Mouse (Mus musculus) lung, postnatal 4 days (tissue): ENCODE results near the gene Socs1.
"Not testable (repeated sequence)": the region's sequence is repeated elsewhere in the genome, so short reads cannot be mapped to it uniquely, and the experiment has no call there.

ENCODE experiments used
- DNase-seq, 2 experiments: peaks; one replicate each; pipeline ENCODE4 v3.0.0; 2021

Socs1 gene

DNA sequence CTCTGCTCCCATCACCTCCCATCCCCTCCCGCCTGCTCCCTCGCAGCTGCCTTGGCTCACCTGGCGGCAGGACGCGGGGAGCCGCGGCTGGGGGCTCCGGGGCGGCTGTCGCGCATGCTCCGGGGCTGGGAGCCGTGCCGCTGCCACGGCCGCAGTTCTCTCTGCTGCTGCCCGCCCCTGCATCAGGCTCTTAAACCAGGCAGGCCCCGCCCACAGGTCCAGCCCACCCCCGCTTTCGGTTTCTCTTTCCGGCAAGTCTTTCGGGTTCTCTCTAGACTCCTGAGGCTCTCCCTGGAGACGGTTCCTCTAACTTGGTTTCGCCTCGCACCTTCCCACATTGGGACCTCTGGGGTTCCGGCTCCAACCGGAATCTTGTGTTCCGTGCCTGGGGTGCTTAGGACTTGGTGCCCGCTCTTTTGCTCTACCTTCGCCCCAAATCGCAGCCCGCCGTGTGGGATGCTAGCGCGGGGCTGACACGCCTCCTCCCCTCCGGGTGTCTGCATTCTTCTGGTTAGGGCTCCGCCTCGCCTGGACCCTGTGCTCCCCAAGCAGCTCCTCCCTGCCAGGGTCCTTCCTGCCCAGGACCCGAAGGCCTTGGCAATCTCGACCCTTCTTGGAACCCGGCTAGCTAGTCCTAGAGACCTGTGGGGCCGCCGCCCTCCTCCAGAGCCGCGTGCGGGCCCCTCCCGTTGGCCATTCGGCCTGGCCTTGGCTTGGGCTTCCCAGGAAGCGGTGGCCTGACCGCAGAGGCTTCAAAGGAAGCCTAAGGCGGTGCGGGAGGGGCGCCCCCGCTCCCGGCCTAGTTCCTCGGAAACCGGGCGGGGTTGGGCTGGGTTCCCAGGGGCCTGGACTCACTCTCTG, at the start of gene Socs1:
TSS of gene Socs1 (minus strand) at position 166 of the 861 bp plus-strand sequence.
- peak; percentile 94 to 95 for DNase-seq

DNA sequence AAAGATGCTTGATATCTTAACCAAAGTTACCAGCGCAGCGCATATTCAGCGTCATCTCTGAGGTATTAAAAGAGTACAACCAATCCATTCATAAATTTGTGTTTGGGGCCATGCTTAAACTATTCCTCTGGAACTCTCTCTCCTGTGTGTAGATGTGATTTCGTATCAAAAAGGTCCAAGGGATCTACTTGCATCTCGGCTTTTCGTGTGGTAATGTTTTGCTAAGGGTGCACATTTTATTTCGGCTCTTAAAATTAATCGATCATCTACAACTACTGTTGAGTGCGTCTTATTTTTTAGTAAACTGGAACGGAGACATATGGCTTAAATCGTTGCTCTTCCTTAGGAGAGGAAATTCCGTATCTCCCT, 49.2 kb upstream of the Socs1 start:
- DNase-seq: no peak

DNA sequence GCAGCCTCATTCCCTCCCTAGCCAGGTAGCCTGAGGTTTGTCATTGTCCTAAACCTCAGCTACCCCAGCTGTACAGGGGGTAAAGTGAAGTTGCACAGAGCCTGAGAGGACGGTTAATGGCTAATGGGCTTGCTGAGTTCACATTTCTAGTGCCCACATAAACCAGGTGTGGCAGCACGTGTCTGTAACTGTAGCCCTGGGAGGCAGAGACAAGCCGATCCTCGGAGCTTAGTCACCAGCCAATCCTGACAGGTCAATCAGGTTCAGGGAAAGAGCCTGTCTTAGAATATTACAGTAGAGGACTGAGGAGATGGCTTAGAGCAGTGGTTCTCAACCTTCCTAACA, 43.1 kb upstream of the Socs1 start:
- DNase-seq: no peak

DNA sequence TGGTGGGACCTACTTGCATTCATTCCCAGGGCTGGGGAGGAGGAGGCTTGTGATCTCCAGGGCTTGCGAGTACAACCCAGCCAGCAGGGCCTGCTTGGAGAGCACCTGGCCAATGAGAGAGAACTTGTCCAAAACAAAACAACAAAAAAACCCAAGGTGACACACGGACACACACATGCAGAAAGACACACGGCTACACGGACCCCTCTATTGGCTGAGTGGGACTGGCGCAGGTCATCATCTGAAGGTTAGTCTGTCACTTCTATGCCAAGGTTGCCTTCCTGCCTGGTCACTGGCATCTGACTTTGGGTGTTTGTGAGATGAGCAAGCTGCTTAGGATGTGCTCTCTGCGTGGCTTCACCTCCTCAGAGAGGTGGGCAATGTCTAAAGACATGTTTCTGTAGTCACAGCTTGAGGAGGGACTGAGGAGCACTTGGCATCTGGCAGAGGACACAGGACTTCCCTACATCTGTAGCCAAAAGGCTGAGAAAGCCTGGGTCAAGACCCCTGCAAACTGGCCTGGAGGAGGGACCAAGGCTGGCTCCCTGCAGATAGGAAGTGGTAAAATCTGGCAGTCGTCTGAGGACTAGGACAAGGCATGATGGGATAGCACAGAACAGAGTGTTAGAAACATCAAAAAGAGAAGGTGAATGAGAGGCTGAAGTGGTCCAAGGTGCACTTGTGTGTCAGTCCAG, 42.6 kb upstream of the Socs1 start:
- no peak for DNase-seq

DNA sequence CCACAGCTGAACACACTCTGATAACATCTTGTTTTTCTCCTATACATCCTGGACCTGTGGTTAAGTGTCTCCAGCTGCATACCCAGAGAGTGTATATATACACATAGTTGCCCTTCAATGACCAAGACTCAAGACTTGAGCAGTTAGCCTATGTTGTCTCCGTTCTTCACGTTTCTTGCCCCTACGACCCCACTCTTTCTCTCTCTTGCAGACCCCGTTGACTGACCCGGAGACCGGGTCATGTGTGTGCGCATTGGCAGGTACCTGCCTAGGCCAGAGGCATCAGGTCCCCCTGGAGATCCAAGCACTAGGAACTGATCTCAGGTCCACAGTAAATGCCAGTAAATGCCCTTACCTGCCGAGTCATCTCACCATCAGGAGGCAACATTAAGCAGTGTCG, 41.9 kb upstream of the Socs1 start:
- no peak for DNase-seq

DNA sequence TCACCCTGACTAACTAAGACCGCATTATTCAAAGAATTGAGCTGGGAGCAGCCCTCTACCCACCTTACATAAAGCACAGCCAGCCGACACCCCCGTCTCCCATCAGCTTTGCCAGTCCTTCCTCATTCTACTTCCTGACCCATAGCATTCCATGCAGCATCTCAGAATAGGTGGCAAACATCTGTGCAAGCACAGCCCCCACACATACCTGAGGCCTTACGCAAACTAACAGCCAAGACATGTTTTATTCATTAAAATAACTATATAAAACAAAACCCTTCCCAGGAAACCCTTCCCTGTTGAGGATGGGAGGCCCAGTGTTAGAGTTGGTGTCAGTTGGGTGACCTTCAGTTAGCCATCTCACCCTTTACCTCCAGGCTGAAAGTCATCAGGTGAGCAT, 40.5 kb upstream of the Socs1 start:
- no peak for DNase-seq

DNA sequence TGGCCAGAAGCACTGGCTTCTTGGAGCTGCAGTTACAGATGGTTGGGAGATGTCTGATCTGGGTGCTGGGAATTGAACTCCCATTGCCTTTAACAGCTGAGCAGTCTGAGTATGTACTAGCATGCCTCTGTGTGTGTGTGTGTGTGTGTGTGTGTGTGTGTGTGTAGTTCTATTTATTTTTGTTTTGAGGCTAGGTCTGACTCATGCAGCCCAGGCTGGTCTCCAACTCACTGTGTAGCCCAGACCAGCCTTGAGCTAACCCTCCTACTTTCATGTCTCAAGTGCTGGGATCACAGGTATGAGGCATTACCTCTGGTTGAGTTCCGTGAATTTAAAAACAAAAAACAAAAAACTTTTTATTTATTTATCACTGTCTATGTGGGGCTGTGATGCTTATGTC, 39.2 kb upstream of the Socs1 start:
- DNase-seq: no peak

DNA sequence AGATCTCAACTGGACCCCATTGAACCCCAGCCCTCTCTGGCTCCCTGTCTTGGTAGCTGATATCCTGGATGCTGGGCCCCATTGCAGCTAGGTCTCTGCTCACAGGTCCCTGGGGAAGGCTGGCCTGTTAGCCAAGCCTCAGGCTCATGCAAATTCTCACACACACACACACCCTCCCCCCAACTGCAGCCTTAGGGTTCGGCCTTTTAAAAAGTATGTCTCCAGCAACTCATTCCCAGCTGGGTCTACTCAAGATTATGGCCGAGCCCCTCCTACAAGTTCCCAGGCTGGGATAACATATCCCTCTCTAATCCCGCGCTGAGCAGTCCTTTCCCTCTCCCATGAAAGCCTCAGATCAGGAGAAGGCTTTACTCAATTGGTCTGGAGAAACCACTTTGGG, 36.1 kb upstream of the Socs1 start:
- no peak for DNase-seq

DNA sequence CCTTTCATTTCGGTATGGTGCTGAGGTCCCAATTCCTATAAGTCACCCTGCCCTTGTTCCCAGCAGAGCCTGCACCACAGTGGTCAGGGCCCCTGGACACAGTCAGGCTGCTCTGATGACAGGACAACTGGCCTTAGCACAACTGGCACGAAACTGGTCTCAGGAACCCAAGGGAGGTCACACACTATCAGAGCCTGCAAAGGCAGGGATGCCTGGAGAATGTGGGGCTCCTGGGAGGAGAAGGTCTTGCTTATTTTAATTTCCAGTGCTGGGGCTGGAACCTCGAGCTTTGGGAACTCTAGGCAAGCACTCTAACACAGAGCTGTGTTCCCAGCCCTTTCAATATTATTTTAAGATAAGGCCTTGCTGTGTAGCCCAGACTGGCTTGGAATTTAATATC, 34.6 kb upstream of the Socs1 start:
- no peak for DNase-seq

DNA sequence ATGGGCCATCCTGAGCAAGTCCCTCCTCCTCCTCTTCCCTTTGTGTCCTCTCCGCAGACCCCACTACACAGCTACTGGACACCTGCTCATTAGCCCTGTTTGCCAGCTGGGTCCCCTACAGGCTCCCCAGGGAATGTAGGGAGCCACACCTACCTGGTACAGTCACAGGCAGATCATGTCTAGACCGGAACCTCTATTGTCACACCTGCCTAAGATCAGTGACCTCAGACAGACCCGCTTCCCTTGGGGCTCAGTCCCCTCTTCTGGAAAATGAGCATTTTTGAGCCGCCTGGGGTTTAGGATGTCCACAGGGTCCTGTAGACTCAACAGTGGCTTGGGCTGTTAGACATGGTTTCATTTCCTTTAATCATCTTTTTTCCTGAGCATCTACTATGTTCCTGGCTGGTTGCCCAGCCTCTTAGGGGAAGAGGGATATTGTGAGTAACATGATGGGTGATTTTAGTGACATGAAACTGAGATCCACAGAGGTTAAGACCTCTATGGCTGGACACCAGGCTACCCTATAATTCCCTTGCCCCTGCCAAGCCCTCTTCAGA, 33.3 kb upstream of the Socs1 start:
- DNase-seq: no peak

DNA sequence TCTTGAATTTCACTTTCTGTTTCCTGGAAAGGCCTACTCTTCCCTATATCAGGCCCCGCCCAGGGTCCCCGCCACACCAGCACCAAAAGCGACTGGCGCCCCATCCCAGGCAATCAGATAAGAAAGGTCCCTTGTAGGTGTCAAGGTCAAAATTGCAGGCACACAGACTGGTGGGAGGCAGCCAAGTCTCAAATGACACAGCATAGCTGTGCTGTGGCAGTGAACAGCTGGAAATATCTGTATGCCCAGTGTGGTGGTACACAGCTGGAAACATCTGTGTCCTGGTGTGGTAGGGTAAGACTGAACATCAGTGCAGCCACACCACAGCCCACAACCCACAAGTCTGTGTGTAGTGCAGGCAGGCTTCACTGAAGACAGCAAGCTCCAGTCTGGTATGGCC, 29.5 kb upstream of the Socs1 start:
- DNase-seq: peak; percentile 45 to 81

DNA sequence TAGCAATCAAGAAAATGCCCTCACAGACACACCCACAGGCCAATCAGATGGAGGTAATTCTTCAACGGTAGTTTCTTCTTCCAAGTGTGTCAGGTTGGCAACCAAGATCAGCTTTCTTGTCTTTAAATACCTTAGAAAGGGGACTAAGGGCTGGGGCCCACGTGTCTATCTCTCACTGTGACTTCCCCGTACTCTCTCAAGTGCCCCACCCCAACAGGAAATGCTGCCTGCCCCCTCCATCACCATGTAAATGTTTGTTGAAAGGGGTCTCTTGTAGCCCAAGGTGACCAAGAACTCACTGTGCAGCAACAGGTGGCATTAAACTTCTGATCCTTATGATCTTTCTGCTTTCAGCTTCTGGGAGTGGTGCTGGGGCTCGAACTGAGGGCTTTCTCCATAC, 28.4 kb upstream of the Socs1 start:
- DNase-seq: no peak

DNA sequence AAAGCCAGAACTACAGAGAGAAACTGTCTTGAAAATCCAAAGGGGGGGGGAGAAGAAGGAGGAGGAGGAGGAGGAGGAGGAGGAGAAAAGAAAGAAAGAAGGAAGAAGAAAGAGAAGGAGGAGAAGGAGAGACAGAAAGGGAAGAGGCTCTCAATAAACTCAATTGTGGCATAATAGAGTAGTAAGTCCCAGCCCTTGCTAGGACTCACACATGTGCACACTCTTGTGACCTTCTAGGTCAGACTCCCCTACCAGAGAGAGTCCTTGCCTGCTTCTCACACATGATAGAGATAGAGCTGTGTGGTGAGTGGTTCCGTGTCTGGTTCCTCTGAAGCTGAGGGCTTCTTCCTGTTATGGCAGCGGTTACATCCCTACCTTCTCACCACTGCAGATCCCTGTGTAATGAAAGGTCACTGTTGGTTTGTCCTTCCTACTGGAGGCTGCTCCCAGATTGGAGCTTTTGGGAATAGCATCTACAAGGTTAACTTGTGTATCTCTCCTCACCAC, 27.6 kb upstream of the Socs1 start, which contains the start of gene Gm11172:
TSS of gene Gm11172 (plus strand) at position 51 of the 507 bp plus-strand sequence.
- no peak for DNase-seq

DNA sequence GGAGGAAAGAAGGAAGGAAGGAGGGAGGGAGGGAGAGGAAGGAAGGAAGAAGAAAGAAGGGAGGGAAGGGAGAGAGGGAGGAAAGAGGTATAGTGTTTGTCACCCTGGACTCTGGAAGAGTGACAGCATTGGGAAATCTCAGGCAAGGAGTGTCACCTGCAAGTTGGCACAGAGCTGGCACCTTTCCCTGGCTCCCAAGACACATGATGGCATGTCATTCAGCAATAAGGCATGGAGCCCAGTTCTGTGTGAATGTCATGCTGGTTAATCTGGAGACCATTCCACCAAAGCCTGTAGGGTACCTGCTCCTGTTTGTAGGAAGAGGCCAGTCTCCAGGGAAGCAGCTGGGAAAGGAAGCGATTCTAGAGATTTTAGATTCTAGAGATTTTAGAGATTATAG, 25.0 kb upstream of the Socs1 start:
- no peak for DNase-seq

DNA sequence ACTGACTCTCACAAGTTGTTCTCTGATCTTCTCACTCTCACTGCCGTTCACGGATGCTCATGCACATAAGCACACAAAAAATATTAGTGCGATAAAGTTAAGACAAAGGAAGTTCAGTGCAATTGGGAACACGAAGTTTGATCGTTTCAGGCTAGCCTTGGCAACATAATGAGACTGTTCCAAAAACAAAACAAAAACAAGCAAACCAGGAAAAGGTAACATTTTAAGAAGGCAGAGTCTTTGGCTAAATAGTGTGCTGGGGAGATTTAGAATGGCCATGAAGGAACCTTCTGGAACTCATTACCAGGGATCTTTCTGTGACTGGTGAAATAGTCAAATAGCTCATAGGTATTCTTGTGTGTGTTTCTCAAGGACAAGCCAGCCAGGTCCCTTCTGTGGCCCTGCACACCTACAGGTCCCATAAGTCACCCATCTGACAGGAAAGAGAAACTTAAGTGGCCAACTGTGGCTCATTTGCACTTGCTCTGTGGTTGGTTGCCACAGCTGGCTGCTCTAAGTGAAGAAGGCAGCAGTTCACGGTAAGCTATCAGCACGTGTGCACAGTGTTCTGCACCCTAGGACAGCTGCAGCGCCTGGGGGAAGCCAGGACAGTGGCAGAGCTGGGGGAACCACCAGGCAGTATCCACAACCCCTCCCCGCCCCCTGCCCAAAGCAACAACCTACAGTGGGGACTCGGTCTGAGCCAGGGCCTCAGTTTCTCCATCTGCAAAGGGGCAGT, 20.6 kb upstream of the Socs1 start, which contains the start of gene Prm1:
TSS of gene Prm1 (minus strand) at position 51 of the 739 bp plus-strand sequence.
- no peak for DNase-seq

DNA sequence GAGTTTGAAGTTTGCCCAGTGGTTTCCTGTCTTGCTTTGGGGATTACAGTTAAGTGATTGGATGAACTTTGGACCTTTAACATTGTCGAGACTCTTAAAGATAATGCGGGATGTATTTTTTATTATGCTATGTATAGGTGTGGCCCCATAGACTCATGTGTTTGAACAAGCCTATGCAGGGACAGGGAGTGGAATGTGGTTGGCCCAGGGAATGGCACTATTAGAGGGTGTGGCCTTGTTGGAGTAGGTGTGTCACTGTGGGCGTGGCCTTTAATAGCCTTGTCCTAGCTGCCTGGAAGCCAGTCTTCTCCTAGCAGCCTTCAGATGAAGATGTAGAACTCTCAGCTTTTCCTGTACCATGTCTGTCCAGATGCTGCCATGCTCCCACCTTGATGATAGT, 17.1 kb upstream of the Socs1 start:
- not testable (repeated sequence) for DNase-seq

DNA sequence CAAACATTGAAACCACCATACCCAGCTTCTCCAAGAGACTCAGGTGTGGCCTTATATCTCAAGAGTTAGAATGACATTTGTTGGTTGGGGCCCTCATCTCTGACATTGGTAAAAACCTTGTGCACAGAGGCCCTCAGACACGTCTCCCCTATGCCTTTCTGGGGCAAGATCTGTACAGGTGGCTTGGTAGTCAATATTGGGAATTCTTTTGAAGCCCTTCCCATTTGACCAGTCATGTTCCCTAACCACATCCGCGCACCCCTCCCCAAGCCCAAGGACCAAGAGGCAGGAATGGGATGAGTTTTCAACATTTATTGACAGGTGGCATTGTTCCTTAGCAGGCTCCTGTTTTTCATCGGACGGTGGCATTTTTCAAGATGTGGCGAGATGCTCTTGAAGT, 10.7 kb upstream of the Socs1 start, which contains the start of gene Prm2:
TSS of gene Prm2 (minus strand) at position 101 of the 400 bp plus-strand sequence.
- DNase-seq: no peak

DNA sequence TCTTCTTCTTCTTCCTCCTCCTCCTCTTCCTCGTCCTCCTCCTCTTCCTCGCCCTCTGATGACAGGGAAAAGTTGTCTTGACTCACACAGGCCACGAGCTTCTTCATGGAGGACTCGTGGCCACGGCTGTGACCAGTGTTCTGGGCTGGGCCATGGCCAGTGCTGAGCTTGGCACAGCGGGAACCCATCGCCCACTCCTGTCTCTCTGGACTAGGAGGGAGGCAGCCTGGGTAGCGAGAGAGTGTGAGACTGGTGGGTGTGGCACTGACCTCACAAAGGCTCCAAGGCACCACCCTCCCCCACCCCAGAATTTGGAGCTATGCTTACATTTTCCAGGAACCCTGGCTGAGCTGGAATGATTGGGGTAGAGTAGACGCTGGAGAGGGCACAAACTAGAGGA, 5.4 kb upstream of the Socs1 start, which contains the start of gene Prm3:
TSS of gene Prm3 (minus strand) at position 213 of the 400 bp plus-strand sequence.
- DNase-seq: no peak

DNA sequence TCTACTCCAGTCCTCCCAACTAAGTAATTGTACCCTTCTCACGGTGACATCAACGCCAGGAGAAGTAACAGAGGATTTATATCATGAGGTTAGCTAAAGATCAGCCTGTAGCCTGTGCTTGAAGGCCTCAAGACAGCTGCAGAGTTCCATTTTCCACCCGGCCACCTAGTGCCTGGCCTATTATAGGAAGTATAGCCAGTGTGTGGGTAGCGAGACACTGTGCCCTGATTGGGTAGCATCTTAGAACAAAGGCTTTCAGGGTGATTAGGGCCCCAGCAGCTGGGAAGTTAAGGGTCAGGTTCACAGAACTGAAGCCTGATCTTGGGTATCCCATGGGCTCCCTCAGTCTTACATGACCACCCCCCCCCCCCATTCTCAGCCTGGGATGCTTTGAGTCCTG, 3.5 kb upstream of the Socs1 start:
- no peak for DNase-seq

DNA sequence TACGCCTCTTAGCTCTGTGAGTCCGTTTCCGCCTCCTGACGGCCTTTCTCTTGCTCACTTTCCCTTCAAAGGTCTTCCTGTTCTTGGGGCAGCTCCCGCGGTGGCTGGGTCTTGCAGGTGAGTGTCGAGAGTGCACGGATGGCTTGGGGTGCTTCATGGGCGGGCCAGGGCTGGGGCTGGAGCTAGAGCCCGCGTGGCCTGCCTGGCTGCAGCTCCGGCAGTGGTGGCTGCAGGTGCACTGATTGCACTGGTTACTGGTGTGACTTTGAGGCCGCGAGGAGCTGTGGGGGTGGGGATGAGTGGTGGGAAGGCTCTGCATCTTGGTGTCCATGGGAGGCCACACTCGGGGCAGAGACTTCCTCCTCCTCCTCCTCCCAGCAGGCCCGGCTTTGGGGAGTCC, 2.9 kb upstream of the Socs1 start, which contains the start of gene Tnp2:
TSS of gene Tnp2 (minus strand) at position 390 of the 400 bp plus-strand sequence.
- no peak for DNase-seq

DNA sequence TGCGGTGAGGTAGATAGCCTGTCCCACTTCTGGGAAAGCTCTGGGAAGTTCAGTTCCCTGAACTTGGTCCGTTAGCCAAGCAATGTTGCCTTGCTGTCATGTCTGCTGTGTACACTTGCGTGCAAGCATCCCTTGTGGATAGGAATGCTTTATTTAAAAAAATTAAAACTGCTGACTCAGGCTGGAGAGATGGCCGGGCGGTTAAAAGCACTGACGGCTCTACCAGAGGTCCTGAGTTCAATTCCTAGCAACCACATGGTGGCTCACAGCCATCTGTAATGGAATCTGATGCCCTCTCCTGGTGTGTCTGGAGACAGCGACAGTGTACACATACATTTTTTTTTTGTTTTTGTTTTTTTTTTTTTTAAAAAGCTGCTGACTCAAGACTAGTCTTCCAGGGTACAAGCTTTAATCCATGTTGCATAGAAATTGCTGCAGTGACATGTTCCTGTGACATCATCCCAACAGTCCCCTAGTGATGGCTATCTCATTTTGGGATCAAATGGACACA, 2.3 kb upstream of the Socs1 start:
- DNase-seq: no peak

DNA sequence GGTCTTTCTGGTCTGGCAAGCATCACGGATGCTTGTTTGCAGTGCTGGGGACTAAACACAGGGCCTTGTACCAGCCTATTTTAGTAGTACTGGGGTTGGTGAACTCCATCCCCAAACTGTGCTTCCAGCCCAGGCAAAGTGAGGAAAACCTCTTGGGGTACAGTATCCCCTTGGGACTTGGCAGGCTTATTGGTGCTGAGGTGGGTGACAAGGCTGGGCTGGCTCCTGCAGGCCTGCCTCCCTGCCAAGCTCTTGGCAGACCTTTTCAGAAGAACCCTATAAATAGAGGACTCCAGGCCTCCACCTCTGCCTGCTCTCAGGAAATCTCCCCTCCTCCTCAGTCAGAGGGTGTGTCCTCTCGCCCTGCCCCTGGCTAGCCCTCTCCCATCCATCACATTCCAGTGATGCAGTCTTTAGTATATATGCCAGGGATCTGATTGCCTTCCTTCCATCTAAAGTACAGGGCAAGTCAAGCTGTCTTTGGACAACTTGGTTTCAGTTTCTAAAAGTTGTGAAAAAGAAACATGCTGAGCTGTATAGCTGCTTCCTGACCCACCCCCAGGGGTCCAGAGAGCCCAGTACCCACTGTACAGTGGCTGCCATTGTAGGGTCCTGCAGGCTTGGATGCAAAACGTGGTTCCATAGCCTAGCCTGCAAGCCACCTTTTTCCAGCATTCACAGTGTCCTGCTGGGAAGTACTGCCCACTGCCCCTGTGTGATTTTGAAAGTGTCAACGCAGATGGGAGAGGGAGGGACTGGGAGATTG, 1.6 kb upstream of the Socs1 start:
- DNase-seq: no peak
